Mouse (Mus musculus) liver, adult 2 months (tissue): ENCODE results near the gene Ap2a2.

Source experiments
- CTCF ChIP-seq: fragments of 200-500 bp; IDR thresholded peaks from 2 replicates; pipeline ENCODE4 v1.5.1; 2011; ENCODE audit warnings: low read depth, low read length, control low read depth
- POLR2A ChIP-seq: fragments of 200-500 bp; IDR thresholded peaks from 2 replicates; pipeline ENCODE4 v1.6.1; 2011; ENCODE audit warnings: low read length, control low read depth; ENCODE audit not compliant: insufficient read depth; ENCODE audit errors: extremely low read depth

DNA sequence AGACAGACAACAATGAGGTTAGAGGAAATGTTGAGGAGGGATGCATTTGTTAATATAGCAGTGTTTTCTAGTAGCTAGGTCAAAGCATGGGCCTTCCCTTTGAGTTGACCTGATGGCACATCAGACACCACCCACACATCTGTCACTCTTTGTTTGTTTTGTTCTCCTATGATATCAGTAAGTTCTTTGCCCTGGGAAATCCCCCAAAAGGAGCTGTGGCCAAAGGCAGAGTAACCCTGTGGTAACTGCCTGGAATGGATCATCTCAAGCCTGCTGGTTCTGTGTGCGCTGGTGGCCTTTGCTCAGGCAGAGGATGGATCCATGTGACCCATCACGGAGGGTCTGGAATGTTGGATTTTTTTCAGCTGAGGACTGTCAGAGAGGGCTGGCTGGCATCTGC, 66.0 kb downstream of the Ap2a2 start:
- no peak for TF ChIP-seq POLR2A
- no peak for TF ChIP-seq CTCF
